Comparison of ENCODE assay signal across 21 mouse cellular contexts in the genomic region with DNA sequence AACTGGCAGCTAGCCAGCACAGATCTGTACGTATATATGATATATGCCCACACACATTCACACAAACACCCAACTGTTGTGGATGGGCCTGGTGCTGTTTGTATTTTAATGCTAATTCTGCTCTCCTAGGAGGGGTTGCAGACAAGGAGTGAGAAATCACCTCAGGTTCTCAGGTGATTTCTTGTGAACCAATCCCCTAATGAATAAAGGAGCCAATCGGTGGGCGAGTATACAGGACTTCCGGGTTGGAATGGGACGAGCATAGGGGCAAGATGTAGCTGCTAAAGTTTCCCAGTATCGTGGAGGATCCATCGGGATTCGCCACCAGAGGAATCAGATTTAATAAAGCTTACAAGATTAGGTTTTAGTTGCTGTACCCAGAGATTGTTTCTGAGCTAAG.
DNase-seq lines count a peak whose midpoint lies in the region; ATAC-seq and TF ChIP-seq lines count a peak whose summit lies in the region.
"Had no signal": no experiment of that assay in that cellular context is flagged by ENCODE, and none has a peak within 500 bp of the region (broad histone marks: within the 10 kb centered on the region; RNA-seq: fewer than 3 reads in every experiment).

No protein-coding gene starts in this region.

- no peak overlapping the region for H3K27ac ChIP-seq in midbrain, postnatal 0 days (ENCODE audit: low read depth, low read length)
- no peak overlapping the region for H3K27ac ChIP-seq in midbrain, embryonic 15.5 days
- H3K27ac ChIP-seq: embryonic facial prominence, embryonic 13.5 days; embryonic facial prominence, embryonic 15.5 days; forebrain, embryonic 13.5 days; forebrain, embryonic 15.5 days had no signal

- no peak overlapping the region for H3K9ac ChIP-seq in midbrain, postnatal 0 days (replicated peaks; ENCODE audit: low read length, poor library complexity, severe bottlenecking)
- no peak overlapping the region for H3K9ac ChIP-seq in midbrain, embryonic 15.5 days
- H3K9ac ChIP-seq: embryonic facial prominence, embryonic 13.5 days; embryonic facial prominence, embryonic 15.5 days; forebrain, embryonic 13.5 days; forebrain, embryonic 15.5 days; forebrain, postnatal 0 days had no signal

- no peaks in the 10 kb centered on the region for H3K27me3 ChIP-seq in E14TG2a.4 (ENCODE audit: insufficient read depth, low read length)
- H3K27me3 ChIP-seq in midbrain, postnatal 0 days (ENCODE audit: insufficient read depth, low read length): no peaks in the 10 kb centered on the region
- no peaks in the 10 kb centered on the region for H3K27me3 ChIP-seq in midbrain, embryonic 15.5 days (replicated peaks)
- H3K27me3 ChIP-seq: embryonic facial prominence, embryonic 13.5 days; embryonic facial prominence, embryonic 15.5 days; forebrain, embryonic 13.5 days; forebrain, embryonic 15.5 days had no signal

- H3K36me3 ChIP-seq in E14TG2a.4 (ENCODE audit: insufficient read depth, low read length): no peaks in the 10 kb centered on the region
- H3K36me3 ChIP-seq in midbrain, postnatal 0 days (ENCODE audit: insufficient read depth, low read length): no peaks in the 10 kb centered on the region
- H3K36me3 ChIP-seq in midbrain, embryonic 15.5 days (replicated peaks): no peaks in the 10 kb centered on the region
- H3K36me3 ChIP-seq: embryonic facial prominence, embryonic 13.5 days; embryonic facial prominence, embryonic 15.5 days; forebrain, embryonic 15.5 days had no signal

- H3K4me1 ChIP-seq in E14TG2a.4 (replicated peaks; ENCODE audit: low read depth, low read length): peaks cover 25% of the 10 kb centered on the region
- no peaks in the 10 kb centered on the region for H3K4me1 ChIP-seq in midbrain, postnatal 0 days (ENCODE audit: insufficient read depth, low read length)
- no peaks in the 10 kb centered on the region for H3K4me1 ChIP-seq in midbrain, embryonic 15.5 days
- H3K4me1 ChIP-seq: embryonic facial prominence, embryonic 13.5 days; embryonic facial prominence, embryonic 15.5 days; forebrain, embryonic 13.5 days; forebrain, embryonic 15.5 days had no signal

- WGBS in midbrain, postnatal 0 days: 94% methylated on average over 8 of the region's 8 CpGs
- 95% methylated on average over 8 of the region's 8 CpGs for WGBS in midbrain, embryonic 15.5 days

- H3K4me3 ChIP-seq in E14TG2a.4 (replicated peaks; ENCODE audit: low read length): peak overlapping the region; percentile 56
- H3K4me3 ChIP-seq in midbrain, postnatal 0 days (ENCODE audit: low read depth, low read length): no peak overlapping the region
- H3K4me3 ChIP-seq in midbrain, embryonic 15.5 days: no peak overlapping the region
- H3K4me3 ChIP-seq: embryonic facial prominence, embryonic 13.5 days; embryonic facial prominence, embryonic 15.5 days; erythroblast, embryonic 14.5 days; forebrain, embryonic 13.5 days; forebrain, embryonic 15.5 days had no signal

- H3K9me3 ChIP-seq in E14TG2a.4 (ENCODE audit: low read length): no peaks in the 10 kb centered on the region
- no peaks in the 10 kb centered on the region for H3K9me3 ChIP-seq in midbrain, postnatal 0 days (ENCODE audit: low read length)
- H3K9me3 ChIP-seq in midbrain, embryonic 15.5 days: no peaks in the 10 kb centered on the region
- H3K9me3 ChIP-seq: embryonic facial prominence, embryonic 13.5 days; embryonic facial prominence, embryonic 15.5 days; forebrain, embryonic 13.5 days; forebrain, embryonic 15.5 days had no signal

- DNase-seq in ES-CJ7 (ENCODE audit: low read depth, low spot score) (peak; percentile 57), ZHBTc4 (ENCODE audit: low read depth, low spot score) (peak; percentile 67)
- DNase-seq in midbrain, postnatal 0 days (ENCODE audit: low spot score): no peak
- DNase-seq in cerebellum, adult 9-10 months: no peak
- DNase-seq: adrenal gland, adult 2 months; adrenal gland, postnatal 14 days; adrenal gland, postnatal 36 days; cerebellum, adult 11-12 months; cerebellum, adult 2 months; cerebellum, adult 9-11 months; cerebellum, postnatal 14 days; cerebellum, postnatal 36 days; embryo, embryonic 11 days; forebrain, postnatal 0 days had no signal

- H3K4me2 ChIP-seq in midbrain, postnatal 0 days (ENCODE audit: low read depth, low read length, poor library complexity, severe bottlenecking): no peak overlapping the region
- no peak overlapping the region for H3K4me2 ChIP-seq in midbrain, embryonic 15.5 days
- H3K4me2 ChIP-seq: embryonic facial prominence, embryonic 13.5 days; embryonic facial prominence, embryonic 15.5 days; forebrain, embryonic 13.5 days; forebrain, embryonic 15.5 days had no signal

- no peak for ATAC-seq in midbrain, postnatal 0 days (ENCODE audit: low FRiP score)
- no peak for ATAC-seq in midbrain, embryonic 15.5 days (replicated peaks)
- ATAC-seq: forebrain, embryonic 13.5 days; forebrain, embryonic 15.5 days; forebrain, postnatal 0 days had no signal

- TF ChIP-seq CTCF in E14TG2a.4 (conservative IDR thresholded peaks at IDR 0.05; ENCODE audit: low read length): no peak
- TF ChIP-seq CTCF in midbrain, postnatal 0 days (IDR thresholded peaks at IDR 0.05): no peak

Comparison
In these comparisons a context has a peak if more than half of its experiments do, and no peak if none do; other contexts are left out.
1. DNase-seq: peak in ES-CJ7 (single experiment) and ZHBTc4 (single experiment); none in midbrain, postnatal 0 days (single experiment) and cerebellum, adult 9-10 months (single experiment).